Comparison of ENCODE assay signal across 8 mouse cellular contexts in the genomic region with DNA sequence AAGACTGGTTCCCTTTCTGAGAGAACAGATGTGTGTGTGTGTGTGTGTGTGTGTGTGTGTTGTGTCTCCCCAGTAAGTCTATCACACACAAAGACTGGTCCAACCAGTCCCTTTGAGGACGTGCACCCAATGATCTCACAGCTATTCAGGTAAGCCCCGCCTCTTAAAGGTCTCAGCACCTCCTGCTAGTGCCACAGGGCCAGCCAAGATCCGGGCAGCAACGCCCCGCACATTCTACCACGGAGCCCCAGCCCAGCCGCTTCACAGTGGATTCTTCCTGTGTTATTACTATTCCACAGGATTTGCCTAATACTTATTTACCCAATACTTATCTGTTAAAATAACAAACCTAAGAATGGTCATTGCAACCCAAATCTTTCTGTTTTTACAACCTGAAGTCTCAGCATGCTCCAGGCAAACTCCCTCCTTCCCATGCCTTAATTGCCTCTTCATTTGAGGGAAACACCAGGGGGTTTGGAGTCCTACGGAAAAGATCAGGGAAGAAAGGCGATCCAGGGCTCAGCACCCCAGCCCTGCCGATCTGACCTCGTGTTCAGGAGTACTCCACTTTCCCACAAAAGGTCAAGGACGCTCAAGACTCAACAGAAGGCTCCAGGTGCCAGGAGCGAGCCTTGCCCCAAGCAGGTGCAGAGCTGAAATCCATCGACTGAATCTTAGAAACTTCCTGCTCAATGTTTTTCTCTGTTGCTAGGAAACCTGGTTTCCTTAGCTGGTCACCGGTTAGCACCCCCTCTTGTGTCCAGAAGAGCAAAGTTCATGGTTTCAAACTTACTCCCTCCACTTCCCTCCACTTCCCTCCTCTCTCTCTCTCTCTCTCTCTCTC. TPM values are rescaled to one million over a fixed set of nuclear protein-coding genes. Genes with fewer than 3 reads are reported as not detected.
DNase-seq lines count a peak whose midpoint lies in the region; ATAC-seq and TF ChIP-seq lines count a peak whose summit lies in the region.

No protein-coding gene starts in this region.

- H3K9ac ChIP-seq in intestine, postnatal 0 days (ENCODE audit: low read depth, low read length): no peak overlapping the region
- no peak overlapping the region for H3K9ac ChIP-seq in neural tube, embryonic 14.5 days (replicated peaks; ENCODE audit: low read depth, low read length)

- no peaks in the 10 kb centered on the region for H3K9me3 ChIP-seq in intestine, postnatal 0 days (ENCODE audit: control insufficient read depth)
- no peaks in the 10 kb centered on the region for H3K9me3 ChIP-seq in neural tube, embryonic 14.5 days (ENCODE audit: control insufficient read depth, low read length)

- peak overlapping the region; percentile 87 for H3K27ac ChIP-seq in intestine, postnatal 0 days (ENCODE audit: low read depth, low read length)
- H3K27ac ChIP-seq in neural tube, embryonic 14.5 days (ENCODE audit: low read depth, low read length): no peak overlapping the region

- H3K4me1 ChIP-seq in intestine, postnatal 0 days (replicated peaks; ENCODE audit: control insufficient read depth, insufficient read depth, low read length): no peaks in the 10 kb centered on the region
- H3K4me1 ChIP-seq in lung, adult 2 months (ENCODE audit: control insufficient read depth, insufficient read depth, low read length): peaks cover 3% of the 10 kb centered on the region; the same call in 1 of the 2 replicates
- 0 out of 2 replicates have a peak, but pooled peaks cover 6% of the 10 kb centered on the region for H3K4me1 ChIP-seq in neural tube, embryonic 14.5 days (ENCODE audit: control insufficient read depth, insufficient read depth, low read length)

- H3K4me2 ChIP-seq in intestine, postnatal 0 days (replicated peaks; ENCODE audit: low read depth): peak overlapping the region; percentile 63
- H3K4me2 ChIP-seq in neural tube, embryonic 14.5 days (ENCODE audit: low read depth, low read length): peak overlapping the region; percentile 45

- H3K4me3 ChIP-seq in intestine, postnatal 0 days (ENCODE audit: low read depth, low read length): peak overlapping the region; percentile 22
- H3K4me3 ChIP-seq in lung, adult 2 months (replicated peaks; ENCODE audit: extremely low read depth, low read depth, low read length): peak overlapping the region; percentile 42
- H3K4me3 ChIP-seq in neural tube, embryonic 14.5 days (ENCODE audit: low read depth, low read length): peak overlapping the region; percentile 16

- no peaks in the 10 kb centered on the region for H3K27me3 ChIP-seq in intestine, postnatal 0 days (replicated peaks; ENCODE audit: control insufficient read depth, insufficient read depth, low read length)
- H3K27me3 ChIP-seq in neural tube, embryonic 14.5 days (ENCODE audit: control insufficient read depth, insufficient read depth, low read length): no peaks in the 10 kb centered on the region

- 0 out of 2 replicates have a peak, but pooled peaks have one; percentile 14 for TF ChIP-seq POLR2A in lung, adult 2 months (IDR thresholded peaks at IDR 0.05; ENCODE audit: borderline replicate concordance, extremely low read depth, low read depth, low read length)

- peak; percentile 68 for TF ChIP-seq CTCF in intestine, postnatal 0 days (IDR thresholded peaks at IDR 0.05; ENCODE audit: low read depth)
- TF ChIP-seq CTCF in lung, adult 2 months (IDR thresholded peaks at IDR 0.05; ENCODE audit: insufficient read depth, low read length): no peak

- no peaks in the 10 kb centered on the region for H3K36me3 ChIP-seq in intestine, postnatal 0 days (ENCODE audit: control insufficient read depth, insufficient read depth)
- no peaks in the 10 kb centered on the region for H3K36me3 ChIP-seq in neural tube, embryonic 14.5 days (ENCODE audit: control insufficient read depth, insufficient read depth, low read length)

- 2% methylated on average over 15 of the region's 15 CpGs for WGBS in intestine, postnatal 0 days
- WGBS in lung, adult 2 months: 3% methylated on average over 15 of the region's 15 CpGs
- WGBS in neural tube, embryonic 14.5 days: under 1% methylated on average over 15 of the region's 15 CpGs

- peak; percentile 62 to 77 for DNase-seq in adrenal gland, adult (ENCODE audit: inconsistent age in 2 of 2, low spot score in 1 of 2)
- no peak for DNase-seq in adrenal gland, postnatal 4 days (ENCODE audit: low spot score in 2 of 2)
- peak; percentile 75 for DNase-seq in embryo, embryonic 11 days
- peak; percentile 77 to 80 for DNase-seq in heart, adult 18-20 months
- DNase-seq in lung, adult 2 months: peak; percentile 70
- no peak for DNase-seq in frontal cortex, postnatal 36 days (ENCODE audit: low spot score in 2 of 2)

- peak; percentile 89 for ATAC-seq in intestine, postnatal 0 days
- ATAC-seq in neural tube, embryonic 14.5 days (ENCODE audit: low read depth): peak; percentile 95

RNA-seq across cellular contexts. Expression of a gene that starts 41.5 kb away (rescaled TPM):
- total RNA-seq in adrenal gland, postnatal 4 days (2021): 100 to 1,000 TPM; 125 to 131 TPM
- total RNA-seq in heart, adult 18-20 months (2021): 100 to 1,000 TPM; 107 to 111 TPM
- polyA plus RNA-seq in intestine, postnatal 0 days (2015; fragmentation: Nextera tagmentation; extraction: Ambion mirVana): 64.9 and 66.4 TPM in 2 replicates
- 98.6 and 131 TPM in 2 replicates for polyA plus RNA-seq in lung, adult 2 months (2012; rRNA removed)
- 168 and 181 TPM in 2 replicates for polyA plus RNA-seq in neural tube, embryonic 14.5 days (2014; fragmentation: Nextera tagmentation; extraction: Ambion mirVana)

RNA-seq across cellular contexts. Expression of a gene that starts 44.3 kb away (rescaled TPM):
- 1 to 10 TPM; 1.2 to 1.5 TPM for total RNA-seq in adrenal gland, postnatal 4 days (2021)
- under 1 TPM; 0.54 to 0.60 TPM for total RNA-seq in heart, adult 18-20 months (2021)
- polyA plus RNA-seq in intestine, postnatal 0 days (2015; fragmentation: Nextera tagmentation; extraction: Ambion mirVana): 0.17 and 0.43 TPM in 2 replicates
- 2.2 and 21.5 TPM in 2 replicates for polyA plus RNA-seq in lung, adult 2 months (2012; rRNA removed)
- 1.1 and 1.2 TPM in 2 replicates for polyA plus RNA-seq in neural tube, embryonic 14.5 days (2014; fragmentation: Nextera tagmentation; extraction: Ambion mirVana)

RNA-seq across cellular contexts. Expression of a gene that starts 56.4 kb away (rescaled TPM):
- 10 to 100 TPM; 23.4 to 24.2 TPM for total RNA-seq in adrenal gland, postnatal 4 days (2021)
- 10 to 100 TPM; 73.3 to 76.6 TPM for total RNA-seq in heart, adult 18-20 months (2021)
- polyA plus RNA-seq in intestine, postnatal 0 days (2015; fragmentation: Nextera tagmentation; extraction: Ambion mirVana): 2.2 and 2.4 TPM in 2 replicates
- 5.3 and 8.4 TPM in 2 replicates for polyA plus RNA-seq in lung, adult 2 months (2012; rRNA removed)
- polyA plus RNA-seq in neural tube, embryonic 14.5 days (2014; fragmentation: Nextera tagmentation; extraction: Ambion mirVana): 8.3 and 10.8 TPM in 2 replicates

Comparison
In these comparisons a context has a peak if more than half of its experiments do, and no peak if none do; other contexts are left out.
1. DNase-seq: peak in adrenal gland, adult (2 of 2), embryo, embryonic 11 days (single experiment), heart, adult 18-20 months (2 of 2) and lung, adult 2 months (single experiment); none in adrenal gland, postnatal 4 days (0 of 2) and frontal cortex, postnatal 36 days (0 of 2).
2. Peak in every context shown above with its lines, with median percentiles within 50 percentile points of each other: H3K4me3 ChIP-seq.